Mouse (Mus musculus) brain, embryonic 14.5 days (tissue): Measurements from ENCODE around the gene Msi2. TPM values are rescaled to one million over a fixed set of nuclear protein-coding genes. Genes with fewer than 3 reads are reported as not detected.

Source experiments
- DNase-seq: peaks from one replicate; pipeline ENCODE4 v3.0.0-alpha.2; 2011; ENCODE audit warnings: low read depth
- CTCF ChIP-seq: fragments of 200-500 bp; IDR thresholded peaks from 2 replicates; pipeline ENCODE4 v1.5.1; 2012; ENCODE audit warnings: inconsistent platforms, mild to moderate bottlenecking, moderate library complexity, borderline replicate concordance; ENCODE audit not compliant: insufficient read depth, insufficient read length; ENCODE audit errors: extremely low read depth
- POLR2A ChIP-seq: fragments of 200-500 bp; IDR thresholded peaks from 2 replicates; pipeline ENCODE4 v1.6.1; 2012; ENCODE audit warnings: mild to moderate bottlenecking, inconsistent platforms, borderline replicate concordance; ENCODE audit not compliant: poor library complexity, insufficient read depth, insufficient read length, severe bottlenecking; ENCODE audit errors: extremely low read depth
- polyA plus RNA-seq: library from polyadenylated mRNA; depleted of rRNA; stranded (reverse); fragments of >200 nt; gene quantifications from 2 replicates; pipeline ENCODE4 v1.2.3, GENCODE M21; 2012

Msi2 gene
- polyA plus RNA-seq, 1 experiment, result 90.4 TPM

DNA sequence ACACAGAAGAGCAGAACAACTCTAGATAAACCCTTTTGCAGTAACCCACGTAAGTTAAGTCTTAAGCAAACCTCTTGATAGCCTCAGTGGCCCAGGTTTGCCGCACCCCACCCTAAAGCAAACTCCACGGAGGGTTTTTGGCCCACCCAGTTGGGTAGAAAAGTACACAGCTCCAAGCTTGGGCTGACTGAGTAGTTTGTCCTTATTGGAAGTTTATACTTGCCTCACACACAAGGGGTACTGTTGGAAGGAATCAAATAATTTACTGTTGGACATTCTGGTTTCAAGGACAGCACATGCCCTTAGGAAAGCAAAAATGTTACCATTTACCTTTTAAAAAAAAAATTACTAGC is 63.1 kb downstream of the Msi2 start:
- DNase-seq, result no peak
- TF ChIP-seq POLR2A, result no peak
- TF ChIP-seq CTCF, result no peak

DNA sequence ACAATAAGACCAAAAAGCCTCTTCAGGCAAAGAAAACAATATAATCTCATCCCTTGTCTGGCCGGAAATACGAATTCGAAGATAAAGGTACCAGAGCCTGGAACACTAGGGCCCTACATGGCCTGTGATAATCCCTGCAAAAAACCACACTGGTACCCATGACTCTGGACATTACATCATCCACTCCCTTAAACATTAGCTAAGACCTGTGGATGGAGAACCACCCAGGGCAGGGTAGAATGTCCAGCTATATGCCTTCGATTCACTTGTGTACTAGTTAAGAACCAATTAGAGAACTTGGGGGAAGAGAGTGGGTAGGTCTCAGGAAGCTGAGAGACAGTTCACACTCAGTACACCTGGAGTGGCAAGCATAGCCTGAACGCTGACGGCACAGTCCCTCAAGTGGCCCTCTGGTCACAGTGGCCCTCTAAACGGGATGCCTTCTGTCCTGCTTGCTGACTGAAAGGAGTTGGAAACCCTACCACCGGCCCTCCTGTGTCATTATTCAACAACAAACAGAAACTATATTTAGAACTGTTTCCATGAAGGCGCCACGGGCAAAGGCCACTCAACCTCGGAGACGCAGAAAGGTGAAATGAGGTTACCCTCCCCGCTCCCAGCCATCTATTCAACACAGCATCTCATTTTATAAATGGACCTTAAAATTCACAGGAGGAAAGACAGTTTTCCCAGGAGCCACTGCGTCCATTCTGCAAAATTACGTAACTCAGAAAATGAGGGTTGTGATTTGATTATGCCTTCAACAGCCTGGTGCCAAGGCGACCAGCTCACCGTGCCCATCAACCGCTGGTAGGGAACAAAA is 63.7 kb downstream of the Msi2 start:
- no peak for DNase-seq
- TF ChIP-seq CTCF (no peak), POLR2A (no peak)

DNA sequence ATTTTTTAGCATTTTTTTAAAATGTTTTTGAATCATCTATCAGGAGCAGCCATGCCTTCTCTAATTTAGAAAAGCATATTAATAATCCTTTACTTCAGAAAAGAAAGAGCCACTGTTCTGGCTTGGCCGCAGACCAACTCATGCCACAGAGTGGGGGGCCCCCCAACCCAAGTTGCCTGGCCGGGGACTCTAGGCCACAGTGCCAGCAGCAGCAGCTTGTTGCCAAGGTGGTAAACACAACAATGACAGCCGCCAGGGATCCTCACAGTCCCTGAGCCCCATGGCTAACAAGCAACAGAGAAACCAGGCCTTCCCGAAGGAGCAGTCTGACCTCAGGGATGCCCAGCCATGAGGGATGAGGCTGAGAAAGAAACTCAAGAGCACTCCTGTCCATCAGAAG is 68.0 kb downstream of the Msi2 start:
- TF ChIP-seq CTCF, result no peak
- TF ChIP-seq POLR2A, result no peak
- DNase-seq, result peak; percentile 92

DNA sequence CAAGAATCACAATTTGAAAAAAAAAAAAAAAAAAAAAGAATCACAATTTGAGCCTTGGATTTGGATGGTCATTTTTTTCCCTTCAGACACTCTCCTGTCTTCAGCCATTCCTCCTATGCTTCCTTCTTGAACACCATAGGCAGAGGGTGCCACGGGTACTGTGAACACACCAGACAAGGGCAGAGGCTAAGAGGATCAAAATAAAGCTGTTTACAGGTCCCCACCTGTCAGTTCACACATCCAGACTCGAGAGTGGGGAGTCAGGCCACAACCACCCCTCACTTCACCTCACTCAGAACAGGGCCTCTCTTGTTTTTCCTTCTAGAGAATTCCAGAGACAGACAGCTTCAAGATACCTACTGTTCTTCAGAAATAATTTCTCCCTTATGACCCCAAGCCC is 69.3 kb downstream of the Msi2 start:
- TF ChIP-seq CTCF (no peak), POLR2A (no peak)
- no peak for DNase-seq

DNA sequence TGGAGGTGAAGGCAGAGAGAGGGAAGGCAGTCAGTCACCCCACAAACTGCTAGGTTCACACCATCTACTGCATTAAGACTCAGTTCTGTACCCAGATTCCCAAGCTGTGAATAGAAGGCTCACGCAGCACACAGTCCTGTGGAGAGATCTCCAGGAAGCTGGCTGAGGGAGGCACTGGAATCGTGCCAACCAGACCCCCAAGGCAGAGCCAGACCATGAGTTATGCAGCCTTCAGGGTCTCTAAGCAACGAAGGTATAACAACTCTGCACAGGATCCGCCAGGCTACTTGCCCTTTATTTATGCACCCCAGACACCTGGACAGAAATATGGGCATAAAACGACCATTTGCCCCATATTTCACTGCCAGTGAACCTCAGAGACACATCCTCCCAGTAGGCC is 69.9 kb downstream of the Msi2 start:
- DNase-seq, result peak; percentile 75
- TF ChIP-seq CTCF (no peak), POLR2A (no peak)

DNA sequence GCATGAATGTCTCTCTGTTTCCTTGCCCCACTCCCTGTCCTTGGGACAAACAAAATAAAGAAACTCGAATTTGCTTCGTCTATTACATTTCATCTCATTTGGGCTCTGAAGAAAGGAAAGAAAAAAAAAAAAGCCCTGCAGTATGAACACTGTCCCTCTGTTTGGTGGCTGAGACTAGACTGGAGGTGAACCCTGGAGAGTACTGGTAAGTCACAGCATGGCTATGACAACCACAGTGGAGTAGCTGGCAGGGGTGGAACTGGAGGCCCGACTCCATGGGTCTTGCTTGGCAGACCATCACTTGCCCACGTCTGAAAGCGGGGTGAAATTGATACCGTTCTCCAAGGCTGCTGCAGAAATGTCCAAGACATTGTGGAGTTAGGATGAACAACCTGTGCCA is 71.8 kb downstream of the Msi2 start:
- no peak for DNase-seq
- TF ChIP-seq CTCF (no peak), POLR2A (no peak)

DNA sequence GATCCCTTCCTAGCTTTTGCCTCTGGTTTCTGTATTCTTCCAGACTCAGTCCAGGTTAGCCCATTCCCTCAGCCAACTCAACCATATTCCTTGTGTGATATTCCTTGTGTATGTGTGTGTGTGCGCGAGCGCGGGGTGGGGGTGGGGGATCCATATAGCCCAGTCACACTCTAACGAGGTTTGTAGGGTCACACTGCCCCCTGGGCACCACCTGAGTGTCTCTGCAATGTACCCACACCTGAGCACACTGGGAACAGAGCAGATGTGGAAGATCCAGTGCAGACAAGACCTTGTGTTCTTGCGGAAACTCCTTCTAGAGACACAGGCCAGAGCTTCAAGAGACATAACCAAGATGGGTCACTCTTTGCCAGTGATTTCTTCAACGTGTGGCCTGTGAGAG is 72.5 kb downstream of the Msi2 start:
- DNase-seq, result no peak
- TF ChIP-seq CTCF (no peak), POLR2A (no peak)

DNA sequence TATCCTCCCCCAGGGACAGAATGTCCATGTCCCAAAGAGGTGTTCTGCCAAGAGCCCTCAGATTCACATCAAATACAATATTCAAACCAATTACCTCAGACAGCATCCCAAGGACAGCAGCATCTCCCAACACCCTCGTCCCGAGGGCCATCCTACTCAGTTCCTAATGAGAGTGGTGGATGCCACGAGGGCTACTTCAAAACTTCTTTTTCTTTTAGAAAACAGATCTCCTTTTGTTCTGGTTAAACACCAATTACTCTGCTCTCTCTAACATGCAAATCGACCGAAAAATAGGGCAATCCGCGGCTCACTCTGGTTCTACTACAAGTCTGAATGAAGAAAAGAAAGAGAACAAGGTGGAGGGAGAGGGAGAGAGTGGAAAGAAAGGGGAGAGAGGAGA is 73.6 kb downstream of the Msi2 start:
- peak; percentile 88 for DNase-seq
- no peak for TF ChIP-seq POLR2A
- TF ChIP-seq CTCF, result no peak

DNA sequence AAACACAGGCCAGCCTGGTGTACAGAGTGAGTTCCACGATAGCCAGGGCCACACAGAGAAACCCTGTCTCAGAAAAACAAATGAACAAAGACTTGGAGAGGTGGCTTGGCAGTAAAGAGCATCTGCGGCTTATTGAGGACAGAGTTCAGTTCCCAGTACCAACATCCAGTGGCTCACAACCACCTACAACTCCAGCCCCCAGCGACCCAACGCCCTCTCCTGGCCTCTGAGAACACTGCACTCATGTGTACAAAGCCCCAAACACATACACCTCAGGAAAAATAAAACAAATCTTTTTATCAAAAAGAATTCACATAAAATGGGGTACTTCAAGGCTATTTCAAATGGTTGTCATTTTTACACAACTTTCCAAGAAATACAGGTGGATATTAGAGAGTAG is 78.5 kb downstream of the Msi2 start:
- DNase-seq, result no peak
- TF ChIP-seq CTCF, result peak; percentile 29; the same call in 1 of the 2 replicates
- TF ChIP-seq POLR2A, result no peak

DNA sequence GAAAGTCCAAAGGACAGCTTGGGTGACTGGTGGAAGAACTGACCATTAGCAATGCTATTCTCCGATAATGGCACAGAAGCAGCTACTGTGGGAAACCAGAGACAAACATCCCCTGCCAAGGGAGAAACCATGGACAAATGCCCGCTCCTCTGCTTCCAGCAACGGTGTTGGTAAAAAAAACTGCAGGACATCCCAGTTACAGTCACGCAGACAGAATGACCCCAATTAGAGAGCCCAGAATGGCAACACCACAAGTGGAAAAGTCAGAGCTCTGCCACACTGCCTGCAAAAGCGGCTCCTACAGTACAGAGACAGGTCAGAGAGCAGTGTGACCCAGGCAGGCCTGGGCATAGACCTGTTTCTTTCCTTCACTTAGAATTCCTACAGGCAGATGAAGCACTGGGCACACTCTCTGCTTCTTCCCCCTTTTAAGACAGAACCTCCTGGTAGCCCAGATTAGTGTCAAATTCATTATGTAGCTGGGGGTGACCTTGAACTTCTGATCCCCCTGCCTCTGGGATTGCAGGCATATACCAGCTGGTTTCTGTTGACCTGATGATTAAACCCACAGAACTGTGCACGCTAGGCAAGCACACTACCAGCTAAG is 79.3 kb downstream of the Msi2 start:
- DNase-seq, result no peak
- TF ChIP-seq CTCF, result no peak
- TF ChIP-seq POLR2A, result no peak

DNA sequence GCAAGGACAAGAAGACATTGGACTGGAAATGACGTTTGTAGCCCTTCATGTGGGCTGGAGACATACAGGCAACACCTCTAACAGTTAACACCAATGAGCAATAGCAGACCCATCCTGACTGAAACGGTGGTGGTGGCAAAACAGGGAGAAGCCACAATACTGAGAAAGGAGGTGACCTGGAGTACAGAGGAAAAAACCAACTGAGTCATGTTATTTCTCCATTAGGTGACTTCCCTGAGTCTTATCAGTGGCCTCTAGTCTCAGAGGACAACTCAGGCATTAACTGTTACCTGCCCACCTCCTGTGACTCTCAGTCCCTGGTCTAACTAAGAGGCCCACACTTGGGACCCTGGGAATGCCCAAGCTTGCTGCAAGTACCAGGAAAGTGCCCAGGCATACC is 80.1 kb downstream of the Msi2 start:
- no peak for TF ChIP-seq POLR2A
- TF ChIP-seq CTCF, result no peak
- DNase-seq, result no peak

DNA sequence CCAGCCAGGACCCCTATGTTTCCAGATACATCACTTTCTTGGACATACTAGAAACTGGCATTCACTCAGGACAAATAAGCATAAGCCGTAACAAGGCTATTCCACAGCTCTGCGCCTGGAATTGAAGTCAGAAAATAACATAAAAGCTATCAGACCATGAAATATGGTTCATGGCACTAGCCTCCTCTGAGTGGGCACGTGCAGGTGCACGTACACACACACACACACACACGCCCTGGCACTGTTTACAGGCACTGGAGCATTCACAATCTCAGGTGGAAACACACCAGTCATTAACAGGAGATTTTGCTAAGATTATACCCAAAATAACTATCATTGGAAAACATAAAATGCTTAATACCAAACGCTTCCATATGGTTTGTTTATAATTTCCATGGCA is 81.4 kb downstream of the Msi2 start:
- TF ChIP-seq CTCF (no peak), POLR2A (no peak)
- DNase-seq, result no peak

DNA sequence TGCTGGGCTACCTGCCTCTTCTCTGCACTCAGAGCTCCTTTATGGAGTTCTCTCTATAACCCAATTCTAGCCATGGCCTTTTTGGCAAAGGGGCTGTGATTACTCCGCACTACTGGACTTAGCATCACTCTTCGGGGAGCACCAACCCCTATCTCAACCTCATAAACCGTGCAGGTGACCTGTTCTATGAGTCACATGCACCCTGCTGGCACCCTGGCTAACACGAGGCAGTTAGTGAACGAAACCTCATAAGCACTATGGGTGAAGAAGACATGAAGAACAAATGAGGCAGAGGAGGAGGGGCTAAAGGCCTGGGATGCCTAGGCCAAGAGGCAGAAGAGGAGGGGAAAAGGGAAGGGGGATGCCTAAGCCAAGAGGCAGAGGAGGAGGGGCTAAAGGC is 82.0 kb downstream of the Msi2 start:
- TF ChIP-seq CTCF (no peak), POLR2A (no peak)
- DNase-seq, result no peak
